In genomic region chr3:72323877-72324276, GRCm38 (mm10) we compare ENCODE assay signal across 18 mouse cellular contexts.
DNase-seq lines count a peak whose midpoint lies in the region; ATAC-seq and TF ChIP-seq lines count a peak whose summit lies in the region.
"Had no signal": no experiment of that assay in that cellular context is flagged by ENCODE, and none has a peak within 500 bp of the region (broad histone marks: within the 10 kb centered on the region; RNA-seq: fewer than 3 reads in every experiment).

No protein-coding gene starts in this region.

- H3K4me3 ChIP-seq in embryonic facial prominence, embryonic 14.5 days (ENCODE audit: low read depth, low read length), result no peak overlapping the region
- no peak overlapping the region for H3K4me3 ChIP-seq in embryonic facial prominence, embryonic 10.5 days
- H3K4me3 ChIP-seq: heart, embryonic 13.5 days; hindbrain, embryonic 15.5 days had no signal

- no peak for ATAC-seq in embryonic facial prominence, embryonic 14.5 days (ENCODE audit: low read depth)
- ATAC-seq: forebrain, embryonic 16.5 days had no signal

- H3K4me2 ChIP-seq in embryonic facial prominence, embryonic 14.5 days (ENCODE audit: low read depth, low read length), result no peak overlapping the region
- H3K4me2 ChIP-seq: heart, embryonic 13.5 days; hindbrain, embryonic 15.5 days had no signal

- TF ChIP-seq POLR2A in brain, embryonic 14.5 days (IDR thresholded peaks at IDR 0.05; ENCODE audit: borderline replicate concordance, extremely low read depth, insufficient read depth, insufficient read length, poor library complexity, severe bottlenecking), result no peak

- H3K9me3 ChIP-seq in embryonic facial prominence, embryonic 14.5 days (ENCODE audit: control insufficient read depth, low read length), result no peaks in the 10 kb centered on the region
- no peaks in the 10 kb centered on the region for H3K9me3 ChIP-seq in embryonic facial prominence, embryonic 10.5 days
- H3K9me3 ChIP-seq: heart, embryonic 13.5 days; hindbrain, embryonic 15.5 days had no signal

- H3K27ac ChIP-seq in embryonic facial prominence, embryonic 14.5 days (replicated peaks; ENCODE audit: low read depth, low read length), result no peak overlapping the region
- H3K27ac ChIP-seq in embryonic facial prominence, embryonic 10.5 days (replicated peaks), result no peak overlapping the region
- H3K27ac ChIP-seq: heart, embryonic 13.5 days; hindbrain, embryonic 15.5 days had no signal

- DNase-seq in embryonic facial prominence, embryonic 14.5 days (ENCODE audit: low spot score), result peak; percentile 2
- no peak for DNase-seq in embryonic facial prominence, embryonic 10.5 days (ENCODE audit: low spot score)
- DNase-seq in left cerebral cortex, adult 11 months (ENCODE audit: low spot score), result peak; percentile 34
- DNase-seq in left cerebral cortex, adult 18-20 months (ENCODE audit: low spot score in 2 of 2), result no peak
- peak; percentile 17 for DNase-seq in brain, embryonic 14.5 days (ENCODE audit: low read depth)
- no peak for DNase-seq in layer of hippocampus, postnatal 10 days (ENCODE audit: low spot score in 2 of 2)
- no peak for DNase-seq in adrenal gland, postnatal 4 days (ENCODE audit: low spot score in 2 of 2)
- DNase-seq: adrenal gland, adult 2 months; adrenal gland, postnatal 25 days; cerebellum, adult 18-20 months; cerebellum, postnatal 10 days; gastrocnemius, postnatal 36 days; heart, adult 11 months; heart, postnatal 36 days had no signal

- no peak overlapping the region for H3K9ac ChIP-seq in embryonic facial prominence, embryonic 14.5 days (ENCODE audit: low read depth, low read length)
- H3K9ac ChIP-seq: heart, embryonic 13.5 days; hindbrain, embryonic 15.5 days had no signal

- no peaks in the 10 kb centered on the region for H3K4me1 ChIP-seq in embryonic facial prominence, embryonic 14.5 days (ENCODE audit: control insufficient read depth, insufficient read depth, low read length)
- H3K4me1 ChIP-seq in embryonic facial prominence, embryonic 10.5 days, result no peaks in the 10 kb centered on the region
- H3K4me1 ChIP-seq: heart, embryonic 13.5 days; hindbrain, embryonic 15.5 days had no signal

- no peak for TF ChIP-seq CTCF in brain, embryonic 14.5 days (IDR thresholded peaks at IDR 0.05; ENCODE audit: borderline replicate concordance, extremely low read depth, insufficient read depth, insufficient read length)

- no peaks in the 10 kb centered on the region for H3K36me3 ChIP-seq in embryonic facial prominence, embryonic 14.5 days (ENCODE audit: control insufficient read depth, insufficient read depth, low read length)
- no peaks in the 10 kb centered on the region for H3K36me3 ChIP-seq in embryonic facial prominence, embryonic 10.5 days (replicated peaks)
- H3K36me3 ChIP-seq: heart, embryonic 13.5 days; hindbrain, embryonic 15.5 days had no signal

- H3K27me3 ChIP-seq in embryonic facial prominence, embryonic 14.5 days (replicated peaks; ENCODE audit: control insufficient read depth, insufficient read depth, low read length), result no peaks in the 10 kb centered on the region
- no peaks in the 10 kb centered on the region for H3K27me3 ChIP-seq in embryonic facial prominence, embryonic 10.5 days (replicated peaks; ENCODE audit: low read depth, poor library complexity, severe bottlenecking)
- H3K27me3 ChIP-seq: CH12.LX; heart, embryonic 13.5 days; hindbrain, embryonic 15.5 days had no signal

Comparison
In these comparisons a context has a peak if more than half of its experiments do, and no peak if none do; other contexts are left out.
1. DNase-seq: peak in embryonic facial prominence, embryonic 14.5 days (single experiment), left cerebral cortex, adult 11 months (single experiment) and brain, embryonic 14.5 days (single experiment); none in embryonic facial prominence, embryonic 10.5 days (single experiment), left cerebral cortex, adult 18-20 months (0 of 2), layer of hippocampus, postnatal 10 days (0 of 2) and adrenal gland, postnatal 4 days (0 of 2).